Mouse (Mus musculus) lung, postnatal 0 days (tissue): Measurements from ENCODE around the gene Ift52.

Experiments
- CTCF ChIP-seq: IDR thresholded peaks from 2 replicates; pipeline ENCODE4 v1.5.1; 2016; ENCODE audit warnings: antibody characterized with exemption, mild to moderate bottlenecking
- EP300 ChIP-seq: IDR thresholded peaks from 2 replicates; pipeline ENCODE4 v1.6.1; 2016; ENCODE audit warnings: antibody characterized with exemption, mild to moderate bottlenecking, control low read depth

DNA sequence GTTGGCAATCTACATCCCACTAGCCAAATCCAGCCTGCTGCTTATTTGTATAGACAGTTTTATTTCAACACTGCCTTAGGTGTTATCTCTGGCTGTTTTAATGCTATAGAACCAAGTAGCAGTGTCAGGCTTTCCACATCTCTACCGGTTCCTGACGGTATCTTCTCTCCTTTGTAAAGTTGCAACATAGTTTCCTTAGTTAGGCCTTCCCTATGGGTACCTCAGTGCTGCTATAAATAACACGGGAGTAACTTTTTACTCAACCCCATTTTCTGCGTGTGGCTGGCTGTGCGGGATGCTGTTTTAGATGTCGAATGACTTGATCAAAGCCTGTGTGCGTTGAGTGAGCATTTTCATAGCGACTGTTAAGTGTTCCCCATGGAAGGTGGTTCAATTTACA, 69.4 kb downstream of the Ift52 start:
- no peak for TF ChIP-seq CTCF
- no peak for TF ChIP-seq EP300
